Mouse (Mus musculus) cerebellum, adult 11-12 months (tissue): ENCODE measurements around the gene Eef1akmt1.

ENCODE experiments used
- DNase-seq: peaks from one replicate; pipeline ENCODE4 v3.0.0; 2022

The Eef1akmt1 gene

GRCm38 (mm10) chr14:57546131-57546530, 25.3 kb downstream of the Eef1akmt1 start:
- DNase-seq, result no peak

DNA sequence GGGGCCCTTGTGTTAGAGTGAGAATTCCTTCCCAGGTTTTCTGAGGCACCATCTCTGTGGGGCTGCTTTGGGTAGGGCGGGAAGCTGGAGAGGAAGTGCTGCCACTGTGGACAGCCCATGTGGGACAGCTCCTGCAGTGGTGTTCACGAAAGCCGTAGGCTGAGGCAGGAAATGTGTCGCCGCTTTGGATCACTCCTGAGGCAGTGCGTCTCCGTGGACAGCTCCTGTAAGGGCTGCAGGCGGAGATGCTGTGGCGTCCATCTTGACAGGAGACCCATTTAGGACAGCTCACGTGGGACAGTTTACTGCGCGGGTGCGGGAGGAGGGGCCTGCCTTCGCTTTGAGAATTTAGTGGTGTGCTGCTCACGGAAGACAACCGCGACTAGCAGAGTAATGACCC, 25.9 kb downstream of the Eef1akmt1 start:
- DNase-seq, result no peak

- DNase-seq, result no peak
Observed at GRCm38 (mm10) chr14:57543420-57544039, 27.9 kb downstream of the Eef1akmt1 start.

DNA sequence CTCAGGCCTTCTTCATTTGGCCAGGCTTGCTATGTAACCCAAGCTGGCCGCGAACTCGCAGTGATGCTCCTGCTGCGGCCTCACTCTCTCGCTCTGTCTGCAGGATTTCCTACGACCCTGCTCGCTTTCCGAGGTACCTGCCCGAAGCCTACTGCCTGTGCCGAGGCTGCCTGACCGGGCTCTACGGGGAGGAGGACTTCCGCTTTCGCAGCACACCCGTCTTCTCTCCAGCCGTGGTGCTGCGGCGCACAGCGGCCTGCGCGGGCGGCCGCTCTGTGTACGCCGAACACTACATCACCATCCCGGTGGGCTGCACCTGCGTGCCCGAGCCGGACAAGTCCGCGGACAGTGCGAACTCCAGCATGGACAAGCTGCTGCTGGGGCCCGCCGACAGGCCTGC, 29.2 kb downstream of the Eef1akmt1 start:
- no peak for DNase-seq

GRCm38 (mm10) chr14:57540683-57541082, 30.7 kb downstream of the Eef1akmt1 start:
- DNase-seq, result no peak

DNA sequence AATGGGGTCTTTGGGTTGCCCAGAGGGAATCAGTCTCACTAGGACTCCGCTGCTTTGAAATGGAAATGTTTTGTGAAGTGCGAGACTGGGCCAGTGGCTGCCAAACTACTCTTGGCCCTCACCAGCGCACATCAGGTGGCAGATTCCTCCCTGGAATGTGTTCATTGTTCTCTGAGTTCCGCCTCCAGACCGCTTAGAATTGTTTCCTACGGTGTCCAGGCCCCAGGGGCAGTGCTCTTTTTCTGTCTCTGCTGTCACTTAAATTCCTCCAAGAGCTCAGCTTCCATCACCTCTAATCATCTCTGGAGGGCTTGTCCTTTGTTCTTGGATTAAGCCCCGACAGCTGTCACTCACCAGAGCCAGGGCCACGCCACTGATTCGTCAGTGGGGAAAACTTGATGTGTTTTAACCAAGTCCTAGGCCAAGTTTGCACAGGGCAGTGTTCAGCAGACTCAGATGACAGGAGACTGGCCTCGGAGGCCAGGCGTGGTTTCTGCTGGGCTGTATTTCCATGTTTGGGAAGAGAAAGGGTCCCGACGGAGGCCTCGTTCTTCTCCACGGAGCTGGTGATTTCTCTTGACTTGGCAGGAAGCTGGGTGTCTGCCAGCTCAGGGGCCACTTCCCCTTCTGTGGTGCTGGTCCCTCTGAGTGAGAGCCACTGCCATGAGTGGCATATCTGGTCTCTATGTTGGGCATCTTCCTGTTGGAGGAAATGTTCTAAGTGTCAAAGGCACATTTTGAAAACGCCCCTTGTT, 34.0 kb downstream of the Eef1akmt1 start:
- DNase-seq, result no peak

DNA sequence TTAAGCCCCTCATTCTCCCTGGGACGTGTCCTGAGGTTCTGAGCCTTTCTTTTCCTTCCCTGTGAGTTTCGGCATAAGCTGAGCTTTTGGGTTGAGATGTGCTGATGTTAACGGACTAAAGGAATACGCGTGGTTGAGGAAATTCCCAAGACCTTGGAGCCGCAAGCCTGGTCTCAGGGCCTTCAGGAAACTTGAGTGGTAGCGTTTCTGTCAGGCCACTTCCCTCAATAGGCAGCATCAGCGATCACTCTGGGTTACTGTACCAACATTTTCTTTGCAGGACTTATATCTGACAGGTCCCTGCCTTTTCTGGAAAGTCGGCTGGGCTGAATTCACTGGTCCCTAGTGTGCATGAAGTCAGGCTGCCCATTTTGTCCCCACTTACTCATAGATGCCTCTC, 34.6 kb downstream of the Eef1akmt1 start:
- DNase-seq, result no peak

DNA sequence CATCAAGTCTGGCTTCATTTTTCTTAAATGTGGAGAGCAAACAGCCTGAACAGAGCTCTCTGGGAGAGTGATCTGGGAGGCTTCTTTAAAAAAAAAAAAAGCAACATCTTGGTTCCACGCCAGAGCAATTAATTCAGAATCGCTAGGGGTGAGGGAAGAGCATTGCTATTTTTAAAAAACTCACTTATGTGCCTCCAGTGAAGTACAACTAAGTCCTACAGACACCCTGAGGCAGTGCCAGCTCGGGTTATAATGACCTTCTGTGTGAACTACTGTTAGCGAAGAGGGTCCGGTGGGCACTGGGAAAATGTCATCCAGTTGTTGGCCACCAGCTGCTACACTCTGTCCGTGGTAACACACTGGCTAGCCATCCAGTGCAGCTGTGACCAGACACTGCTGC, 35.8 kb downstream of the Eef1akmt1 start:
- DNase-seq, result no peak

- DNase-seq, result peak; percentile 68
Observed at GRCm38 (mm10) chr14:57534961-57535360, 36.5 kb downstream of the Eef1akmt1 start.

DNA sequence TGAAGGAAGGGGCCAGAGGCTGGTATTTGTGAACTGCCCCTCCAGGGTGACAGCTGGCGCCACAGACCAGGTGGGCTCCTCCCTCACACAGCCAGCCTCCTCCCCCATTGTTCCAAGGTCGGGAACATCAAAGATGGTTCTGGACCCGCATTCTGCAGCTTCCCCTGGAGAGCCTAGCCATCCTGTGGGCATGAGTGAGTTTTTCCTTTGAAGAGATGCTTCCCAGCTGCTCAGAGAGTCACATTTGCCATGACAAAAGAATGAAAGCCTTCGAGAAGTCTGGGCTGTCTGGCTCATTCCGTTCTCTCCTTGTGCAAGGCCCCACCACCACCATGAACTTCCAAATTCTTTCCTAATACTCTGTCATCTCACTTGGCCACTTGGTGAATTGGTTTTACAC, 37.1 kb downstream of the Eef1akmt1 start:
- DNase-seq, result no peak

GRCm38 (mm10) chr14:57533841-57534240, 37.6 kb downstream of the Eef1akmt1 start:
- DNase-seq, result no peak

GRCm38 (mm10) chr14:57533214-57533613, 38.2 kb downstream of the Eef1akmt1 start:
- DNase-seq, result no peak

- DNase-seq, result no peak
Observed at GRCm38 (mm10) chr14:57532577-57532976, 38.8 kb downstream of the Eef1akmt1 start.

GRCm38 (mm10) chr14:57529786-57530515, 41.5 kb downstream of the Eef1akmt1 start:
- no peak for DNase-seq

DNA sequence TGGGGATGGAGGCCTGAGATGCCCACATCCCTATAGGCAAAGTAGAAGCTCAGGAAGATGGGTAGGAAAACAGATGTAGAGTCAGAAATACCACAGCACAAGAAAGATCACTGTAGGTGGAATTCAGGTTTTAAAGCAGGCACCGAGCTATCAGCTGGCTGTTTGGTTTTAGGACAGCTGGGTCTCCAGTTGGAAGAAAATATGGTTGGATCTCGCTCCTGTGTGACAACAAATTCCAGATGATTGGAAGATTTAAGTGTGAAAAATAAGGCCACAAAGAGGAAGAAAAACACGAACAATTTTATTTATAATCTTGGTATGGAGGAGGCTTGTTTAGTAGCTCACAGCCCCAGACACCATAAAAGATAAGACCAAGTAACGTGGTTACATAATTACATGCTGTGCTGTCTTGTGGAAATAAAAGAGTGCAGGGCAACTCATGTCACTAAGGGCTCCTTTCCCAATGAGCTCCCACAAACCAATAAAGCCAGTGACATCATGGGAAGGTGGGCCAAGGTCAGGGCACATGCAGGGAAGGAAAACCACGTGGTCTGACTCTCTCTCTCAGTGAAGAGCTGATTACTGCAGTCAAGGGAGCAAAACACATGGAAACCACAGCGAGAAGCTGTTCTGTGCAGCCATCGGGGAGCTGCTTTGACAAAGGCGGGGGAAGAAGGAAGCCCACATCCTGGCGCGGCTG, 42.2 kb downstream of the Eef1akmt1 start:
- no peak for DNase-seq

GRCm38 (mm10) chr14:57527598-57527997, 43.8 kb downstream of the Eef1akmt1 start:
- no peak for DNase-seq

DNA sequence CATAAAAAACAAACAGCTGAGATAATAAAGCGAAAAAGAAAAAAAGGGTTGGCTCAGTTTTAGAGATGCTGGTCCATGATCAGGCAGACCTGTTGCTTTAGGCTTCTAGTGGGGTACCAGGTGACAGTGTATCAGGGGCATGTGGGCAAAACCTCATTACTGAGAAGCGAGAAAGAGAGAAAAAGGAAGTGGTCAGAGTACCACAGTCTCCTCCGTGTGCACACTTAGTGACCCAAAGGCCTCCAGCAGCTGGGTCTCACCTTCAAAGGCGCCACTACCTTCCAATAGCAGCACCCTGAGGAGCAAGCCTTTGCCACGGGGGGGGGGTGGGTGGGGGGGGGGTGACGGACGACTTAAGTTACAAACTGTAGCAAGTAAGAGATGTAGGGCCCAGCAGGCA, 44.3 kb downstream of the Eef1akmt1 start:
- DNase-seq, result no peak

GRCm38 (mm10) chr14:57526050-57526623, 45.3 kb downstream of the Eef1akmt1 start:
- peak; percentile 67 for DNase-seq

DNA sequence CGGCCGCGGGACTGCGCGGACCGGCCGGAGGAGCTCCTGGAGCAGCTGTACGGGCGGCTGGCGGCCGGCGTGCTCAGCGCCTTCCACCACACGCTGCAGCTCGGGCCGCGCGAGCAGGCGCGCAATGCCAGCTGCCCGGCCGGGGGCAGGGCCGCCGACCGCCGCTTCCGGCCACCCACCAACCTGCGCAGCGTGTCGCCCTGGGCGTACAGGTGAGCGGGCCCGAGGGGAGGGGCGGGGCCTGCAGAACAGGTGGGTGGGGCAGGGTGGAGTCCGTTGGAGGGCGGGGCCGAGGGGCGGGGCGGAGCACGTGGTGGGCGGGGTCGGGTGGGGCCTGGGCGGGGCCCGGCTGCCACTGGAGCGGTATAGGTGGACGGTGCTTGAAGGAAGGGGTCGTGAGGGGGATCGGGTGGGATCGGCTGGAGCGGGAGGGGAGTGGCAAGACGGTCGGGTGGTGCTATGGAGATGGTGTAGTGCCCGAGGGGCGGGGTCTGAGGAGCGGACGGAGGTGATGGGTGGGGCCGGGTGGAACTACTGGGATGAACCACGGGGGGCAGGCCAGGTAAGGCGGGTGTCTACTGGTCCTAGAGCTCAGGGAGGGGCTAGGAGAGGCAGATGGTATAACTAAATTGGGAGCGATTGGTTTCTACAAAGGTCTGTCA, 45.9 kb downstream of the Eef1akmt1 start:
- peak; percentile 93 for DNase-seq

DNA sequence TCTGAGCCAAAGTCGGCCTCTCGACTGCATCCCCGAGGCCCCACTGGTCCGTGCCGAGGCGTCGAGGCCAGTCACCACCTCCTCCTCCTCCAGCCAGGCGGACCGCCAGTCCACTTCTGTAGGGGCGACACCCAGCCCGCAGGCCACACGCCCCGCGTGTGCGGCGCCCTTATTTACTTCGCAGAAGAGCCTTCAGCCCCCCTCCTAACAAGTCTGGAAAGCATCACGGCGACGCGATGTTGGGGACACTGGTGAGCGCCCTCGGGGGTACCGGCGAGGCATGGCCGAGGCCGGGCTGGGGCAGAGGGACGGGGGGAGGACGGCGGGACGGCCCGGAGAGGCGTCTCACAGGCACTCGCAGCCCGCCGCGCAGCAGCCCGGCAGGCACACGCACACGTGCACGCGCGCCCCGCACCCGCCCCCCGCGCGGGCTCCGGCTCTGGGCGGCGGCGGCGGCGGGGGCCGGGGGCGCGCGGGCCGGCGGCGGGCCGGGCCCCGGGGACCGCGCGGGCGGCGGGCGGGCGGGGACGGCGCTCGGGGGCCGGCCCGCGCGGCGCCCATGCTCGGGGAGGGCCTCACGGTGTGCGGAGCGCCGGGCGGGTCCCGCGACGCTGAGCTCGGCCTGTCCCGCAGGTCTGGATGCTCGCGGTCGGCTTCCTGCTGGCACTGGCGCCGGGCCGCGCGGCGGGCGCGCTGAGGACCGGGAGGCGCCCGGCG, 46.6 kb downstream of the Eef1akmt1 start, which contains the start of gene Il17d:
Gene Il17d (plus strand): TSS at position 107 of the 717 bp plus-strand sequence.
- DNase-seq, result peak; percentile 77

DNA sequence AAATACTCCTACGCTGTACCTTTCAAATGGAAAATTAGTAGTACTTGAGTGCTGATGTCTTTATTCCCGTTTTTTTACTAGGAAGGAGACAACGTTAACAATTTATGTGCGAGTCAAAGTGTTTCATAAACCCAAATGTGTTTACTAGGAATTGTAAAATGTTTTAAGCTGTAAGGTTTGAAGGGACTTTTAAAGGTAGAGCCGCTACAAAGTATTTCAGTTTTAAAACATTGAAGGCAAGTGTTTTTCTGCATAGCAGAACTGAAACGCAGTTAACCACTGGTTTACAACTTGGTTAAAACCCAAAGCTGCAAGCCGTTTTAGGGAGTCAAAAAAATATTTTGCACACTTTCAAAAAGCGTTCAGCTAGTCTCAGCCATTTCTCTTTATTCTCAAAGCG, 47.6 kb downstream of the Eef1akmt1 start:
- DNase-seq, result no peak

DNA sequence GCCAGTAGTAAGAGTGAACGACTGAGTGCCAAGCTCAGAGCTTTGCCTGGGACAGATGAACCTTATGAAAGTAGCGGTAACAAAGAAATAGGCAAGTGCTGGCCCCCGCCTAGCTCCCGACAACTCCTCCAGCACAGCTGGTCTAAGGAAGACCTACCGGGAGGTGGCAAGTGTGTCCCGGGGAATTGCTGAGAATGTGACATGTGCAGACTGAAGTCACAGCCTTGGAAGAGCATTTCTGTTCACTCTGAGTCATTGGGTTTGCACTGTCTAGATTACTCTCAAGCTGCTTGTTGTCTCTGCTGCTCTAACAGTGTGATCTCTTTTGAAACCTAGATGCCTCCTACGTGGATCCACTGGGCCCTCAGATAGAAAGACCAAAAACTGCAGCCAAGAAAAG, 54.4 kb downstream of the Eef1akmt1 start:
- no peak for DNase-seq
